Mouse (Mus musculus): ENCODE measurements around the gene Lmtk3.

The Lmtk3 gene

GRCm38 (mm10) chr7:45809276-45810075 is 25.9 kb downstream of the Lmtk3 start:
- no peak for DNase-seq

GRCm38 (mm10) chr7:45812921-45813320 is 29.4 kb downstream of the Lmtk3 start:
- DNase-seq: no peak

- peak; percentile 99 for DNase-seq
Measured at GRCm38 (mm10) chr7:45813787-45814779, 30.5 kb downstream of the Lmtk3 start, which contains the start of gene Cyth2. Cyth2 (minus strand) TSS chr7:45814581.

- DNase-seq: no peak
Measured at GRCm38 (mm10) chr7:45814841-45815240, 31.3 kb downstream of the Lmtk3 start.

GRCm38 (mm10) chr7:45815323-45815983 is 31.9 kb downstream of the Lmtk3 start:
- no peak for DNase-seq

- no peak for DNase-seq
Measured at GRCm38 (mm10) chr7:45815984-45816351, 32.4 kb downstream of the Lmtk3 start.

GRCm38 (mm10) chr7:45819843-45820242 is 36.3 kb downstream of the Lmtk3 start:
- DNase-seq: no peak

GRCm38 (mm10) chr7:45820913-45821312 is 37.4 kb downstream of the Lmtk3 start:
- DNase-seq: no peak

- no peak for DNase-seq
Measured at GRCm38 (mm10) chr7:45824598-45824997, 41.1 kb downstream of the Lmtk3 start, which contains the start of gene Kcnj14. Kcnj14 (minus strand) TSS chr7:45824782.

GRCm38 (mm10) chr7:45826631-45827030 is 43.1 kb downstream of the Lmtk3 start:
- no peak for DNase-seq

- DNase-seq: peak; percentile 86
Measured at GRCm38 (mm10) chr7:45830427-45831127, 47.0 kb downstream of the Lmtk3 start, which contains the start of gene Grwd1. Grwd1 (minus strand) TSS chr7:45830944.

- DNase-seq: no peak
Measured at GRCm38 (mm10) chr7:45831128-45831525, 47.6 kb downstream of the Lmtk3 start.

- no peak for DNase-seq
Measured at GRCm38 (mm10) chr7:45832428-45832827, 48.9 kb downstream of the Lmtk3 start.

- peak; percentile 44 for DNase-seq
Measured at GRCm38 (mm10) chr7:45833148-45833790, 49.7 kb downstream of the Lmtk3 start.

GRCm38 (mm10) chr7:45833924-45834323 is 50.4 kb downstream of the Lmtk3 start:
- no peak for DNase-seq

- no peak for DNase-seq
Measured at GRCm38 (mm10) chr7:45842950-45843744, 59.6 kb downstream of the Lmtk3 start.

GRCm38 (mm10) chr7:45848447-45849027 is 65.0 kb downstream of the Lmtk3 start:
- no peak for DNase-seq

- DNase-seq: no peak
Measured at GRCm38 (mm10) chr7:45850661-45851060, 67.1 kb downstream of the Lmtk3 start.

- DNase-seq: no peak
Measured at GRCm38 (mm10) chr7:45853089-45853488, 69.6 kb downstream of the Lmtk3 start.

Data from right cerebral cortex, postnatal 14 days (tissue).